Mouse (Mus musculus): ENCODE measurements around the gene Fam104a. TPM values are rescaled to one million over a fixed set of nuclear protein-coding genes. Genes with fewer than 3 reads are reported as not detected.
A peak's percentile ranks its signal among the peaks of the same experiment; 100 is the strongest.

Gene Fam104a
- polyA plus RNA-seq, 1 experiment from 2014 or later, result 53.0 TPM

GRCm38 (mm10) chr11:113725235-113726048, 41.5 kb upstream of the Fam104a start:
- Histone ChIP-seq H3K27ac (replicated peaks; ENCODE audit: low read depth, low read length) (no peak overlapping the region), H3K4me1 (ENCODE audit: control insufficient read depth, insufficient read depth, low read length) (peaks cover 32% of the 10 kb centered on the region)
- no peak for DNase-seq (ENCODE audit: low spot score)

DNA sequence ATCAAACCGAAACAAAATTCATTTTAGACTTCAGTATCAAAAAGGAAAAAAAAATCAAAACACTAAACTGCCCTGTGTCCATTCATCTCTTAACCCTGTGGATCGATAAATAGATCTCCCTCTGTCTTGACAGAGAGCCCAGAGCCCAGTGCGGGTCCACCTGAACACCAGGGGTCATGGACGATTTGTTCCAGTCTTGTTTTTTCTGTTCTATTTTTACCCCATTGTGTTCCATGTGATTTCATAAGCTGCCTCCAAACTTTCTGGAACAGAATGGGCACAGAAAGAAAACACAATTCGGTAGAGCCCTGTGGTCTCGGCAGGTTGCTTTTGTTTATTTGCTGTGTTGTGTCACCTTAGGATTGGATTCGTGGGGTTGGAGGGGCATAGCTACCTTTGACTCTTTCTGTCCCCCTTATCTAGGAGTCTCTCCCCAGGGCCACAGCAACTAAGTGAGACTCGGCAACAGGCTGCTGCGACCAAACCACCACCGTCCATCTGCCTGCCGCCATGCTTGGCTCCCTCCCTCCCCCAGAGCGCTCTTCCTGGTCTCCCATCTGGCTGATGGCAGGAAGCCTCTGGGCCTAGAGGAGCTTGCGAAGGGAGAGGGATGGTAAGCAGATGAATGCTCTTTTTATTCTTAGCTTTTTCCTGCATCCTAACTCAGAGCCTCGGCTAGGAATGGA, 38.6 kb upstream of the Fam104a start:
- DNase-seq (ENCODE audit: low spot score) (no peak), ATAC-seq (ENCODE audit: insufficient number of reproducible peaks, low FRiP score, low TSS enrichment, low read depth) (no peak)
- Histone ChIP-seq H3K4me1 (ENCODE audit: control insufficient read depth, insufficient read depth, low read length) (peaks cover 17% of the 10 kb centered on the region), H3K4me2 (ENCODE audit: low read depth, severe bottlenecking) (no peak overlapping the region), H3K4me3 (ENCODE audit: low read depth, low read length) (no peak overlapping the region), H3K27ac (replicated peaks; ENCODE audit: low read depth, low read length) (no peak overlapping the region), H3K9ac (ENCODE audit: low read length) (no peak overlapping the region), H3K9me3 (ENCODE audit: control insufficient read depth, low read length) (no peaks in the 10 kb centered on the region), H3K27me3 (ENCODE audit: control insufficient read depth, insufficient read depth, low read length) (no peaks in the 10 kb centered on the region), H3K36me3 (ENCODE audit: control insufficient read depth, insufficient read depth, low read length) (peaks cover 18% of the 10 kb centered on the region)
- 77% methylated on average over 14 of the region's 14 CpGs for WGBS

More at GRCm38 (mm10) chr11:113725235-113726048, 41.5 kb upstream of the Fam104a start:
- Histone ChIP-seq H3K4me3 (ENCODE audit: low read depth, low read length) (no peak overlapping the region), H3K27me3 (ENCODE audit: control insufficient read depth, insufficient read depth, low read length) (no peaks in the 10 kb centered on the region), H3K9me3 (ENCODE audit: control insufficient read depth, low read length) (no peaks in the 10 kb centered on the region), H3K36me3 (ENCODE audit: control insufficient read depth, insufficient read depth, low read length) (peaks cover 28% of the 10 kb centered on the region), H3K9ac (ENCODE audit: low read length) (no peak overlapping the region), H3K4me2 (ENCODE audit: low read depth, severe bottlenecking) (no peak overlapping the region)
- WGBS, result 93% methylated on average over 4 of the region's 4 CpGs
- ATAC-seq (ENCODE audit: insufficient number of reproducible peaks, low FRiP score, low TSS enrichment, low read depth), result no peak

DNA sequence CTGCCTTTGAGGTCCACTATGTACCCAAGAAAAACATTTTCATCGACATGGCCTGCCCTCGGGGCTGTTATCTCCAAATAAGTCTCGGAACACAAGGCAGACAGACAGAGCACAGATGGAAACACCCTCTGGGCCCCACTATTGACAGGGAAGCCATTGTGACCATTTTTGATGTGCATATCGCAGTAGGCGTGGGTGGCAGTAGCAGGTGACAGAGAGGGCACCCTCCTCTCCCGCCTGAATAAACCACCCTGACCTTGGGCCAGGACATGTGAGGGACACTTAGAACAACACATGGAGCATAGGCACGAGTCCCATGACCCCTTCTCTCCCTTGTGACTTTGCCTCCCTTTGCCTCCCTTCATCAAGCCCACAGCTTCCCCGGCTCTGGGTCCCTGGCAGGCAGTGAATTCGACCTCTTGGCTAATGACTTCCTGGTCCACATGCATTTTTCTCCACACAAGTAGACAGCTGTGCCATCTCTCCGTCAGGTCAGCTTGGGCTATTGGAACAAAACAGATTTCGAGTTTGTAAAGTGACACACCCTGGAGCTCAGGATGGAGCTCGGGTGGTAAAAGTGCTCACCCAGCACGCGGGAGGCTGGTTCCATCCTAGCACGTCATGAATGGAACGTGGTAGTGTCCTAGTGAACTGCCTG, 33.9 kb upstream of the Fam104a start:
- no peak overlapping the region for H3K4me3 ChIP-seq (ENCODE audit: low read depth, low read length)
- DNase-seq (ENCODE audit: low spot score) (no peak), ATAC-seq (ENCODE audit: insufficient number of reproducible peaks, low FRiP score, low TSS enrichment, low read depth) (no peak)
- no peaks in the 10 kb centered on the region for H3K27me3 ChIP-seq (ENCODE audit: control insufficient read depth, insufficient read depth, low read length)
- H3K4me2 ChIP-seq (ENCODE audit: low read depth, severe bottlenecking), result no peak overlapping the region
- H3K27ac ChIP-seq (replicated peaks; ENCODE audit: low read depth, low read length), result no peak overlapping the region
- WGBS, result 73% methylated on average over 16 of the region's 16 CpGs
- no peaks in the 10 kb centered on the region for H3K4me1 ChIP-seq (ENCODE audit: control insufficient read depth, insufficient read depth, low read length)
- H3K9me3 ChIP-seq (ENCODE audit: control insufficient read depth, low read length), result no peaks in the 10 kb centered on the region
- H3K36me3 ChIP-seq (ENCODE audit: control insufficient read depth, insufficient read depth, low read length), result no peaks in the 10 kb centered on the region
- no peak overlapping the region for H3K9ac ChIP-seq (ENCODE audit: low read length)

DNA sequence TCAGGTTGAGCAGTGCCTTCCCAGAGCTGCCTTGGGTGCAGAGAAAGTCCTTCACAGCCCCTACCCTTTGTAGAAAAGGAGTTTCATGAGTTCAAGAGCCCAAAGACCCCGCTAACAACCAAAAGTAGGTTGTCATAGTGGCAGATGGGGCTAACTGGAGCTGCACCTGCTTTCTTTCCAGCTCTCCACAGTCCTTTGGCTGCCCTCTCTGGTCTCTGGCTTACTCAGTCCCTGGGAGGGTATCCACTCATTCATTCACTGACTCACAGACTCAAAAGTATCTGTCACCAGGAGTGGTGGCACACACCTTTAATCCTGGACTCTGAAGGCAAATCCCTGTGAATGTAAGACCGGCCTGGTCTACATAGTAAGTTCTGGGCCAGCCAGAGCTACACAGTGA, 32.2 kb upstream of the Fam104a start:
- Histone ChIP-seq H3K27me3 (ENCODE audit: control insufficient read depth, insufficient read depth, low read length) (no peaks in the 10 kb centered on the region), H3K9me3 (ENCODE audit: control insufficient read depth, low read length) (no peaks in the 10 kb centered on the region), H3K4me3 (ENCODE audit: low read depth, low read length) (no peak overlapping the region), H3K4me1 (ENCODE audit: control insufficient read depth, insufficient read depth, low read length) (no peaks in the 10 kb centered on the region; the same call in 1 of the 2 replicates), H3K36me3 (ENCODE audit: control insufficient read depth, insufficient read depth, low read length) (no peaks in the 10 kb centered on the region), H3K4me2 (ENCODE audit: low read depth, severe bottlenecking) (no peak overlapping the region), H3K9ac (ENCODE audit: low read length) (no peak overlapping the region), H3K27ac (replicated peaks; ENCODE audit: low read depth, low read length) (no peak overlapping the region)
- WGBS, result 89% methylated on average over 2 of the region's 2 CpGs
- no peak for ATAC-seq (ENCODE audit: insufficient number of reproducible peaks, low FRiP score, low TSS enrichment, low read depth)
- no peak for DNase-seq (ENCODE audit: low spot score)

DNA sequence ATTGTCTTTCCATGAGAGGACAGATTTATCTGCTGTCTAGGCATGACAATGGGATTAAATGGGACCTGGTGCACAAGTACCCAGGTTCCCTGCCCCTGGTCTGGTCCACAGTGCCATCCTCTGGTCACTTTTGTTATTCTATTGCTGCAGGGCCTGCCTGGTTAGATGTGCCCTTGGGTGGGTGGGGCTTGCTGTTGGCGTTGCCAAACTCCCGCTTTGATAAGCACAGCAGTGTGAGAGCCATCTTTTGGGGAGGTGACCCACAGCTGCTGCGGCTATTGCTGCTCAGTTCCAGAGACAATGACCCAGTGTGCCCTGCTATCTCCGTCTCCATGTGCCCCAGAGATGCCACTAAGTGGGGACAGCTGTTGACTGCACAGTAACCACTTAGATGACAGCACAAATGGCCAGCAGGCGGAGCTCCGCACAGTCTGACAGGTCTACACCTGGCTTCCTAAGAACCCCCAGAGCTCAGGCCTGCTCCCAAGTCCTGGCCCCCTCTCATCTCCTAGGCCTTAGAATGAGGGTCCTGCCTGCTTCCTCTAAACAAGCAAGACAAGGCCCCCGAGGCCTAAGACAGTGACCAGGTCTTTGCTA, 31.2 kb upstream of the Fam104a start:
- WGBS, result 64% methylated on average over 7 of the region's 7 CpGs
- Histone ChIP-seq H3K4me3 (ENCODE audit: low read depth, low read length) (no peak overlapping the region), H3K4me2 (ENCODE audit: low read depth, severe bottlenecking) (no peak overlapping the region), H3K27ac (replicated peaks; ENCODE audit: low read depth, low read length) (no peak overlapping the region), H3K4me1 (ENCODE audit: control insufficient read depth, insufficient read depth, low read length) (peaks cover 8% of the 10 kb centered on the region), H3K9me3 (ENCODE audit: control insufficient read depth, low read length) (no peaks in the 10 kb centered on the region), H3K36me3 (ENCODE audit: control insufficient read depth, insufficient read depth, low read length) (no peaks in the 10 kb centered on the region), H3K27me3 (ENCODE audit: control insufficient read depth, insufficient read depth, low read length) (no peaks in the 10 kb centered on the region), H3K9ac (ENCODE audit: low read length) (no peak overlapping the region)
- DNase-seq (ENCODE audit: low spot score) (no peak), ATAC-seq (ENCODE audit: insufficient number of reproducible peaks, low FRiP score, low TSS enrichment, low read depth) (no peak)

- Histone ChIP-seq H3K4me3 (ENCODE audit: low read depth, low read length) (no peak overlapping the region), H3K9ac (ENCODE audit: low read length) (no peak overlapping the region), H3K4me1 (ENCODE audit: control insufficient read depth, insufficient read depth, low read length) (peaks cover 19% of the 10 kb centered on the region), H3K9me3 (ENCODE audit: control insufficient read depth, low read length) (no peaks in the 10 kb centered on the region), H3K27me3 (ENCODE audit: control insufficient read depth, insufficient read depth, low read length) (no peaks in the 10 kb centered on the region), H3K27ac (replicated peaks; ENCODE audit: low read depth, low read length) (no peak overlapping the region), H3K36me3 (ENCODE audit: control insufficient read depth, insufficient read depth, low read length) (no peaks in the 10 kb centered on the region), H3K4me2 (ENCODE audit: low read depth, severe bottlenecking) (no peak overlapping the region)
- DNase-seq (ENCODE audit: low spot score) (no peak), ATAC-seq (ENCODE audit: insufficient number of reproducible peaks, low FRiP score, low TSS enrichment, low read depth) (no peak)
- WGBS, result 90% methylated on average over 1 of the region's 1 CpGs
These were observed 27.1 kb upstream of the Fam104a start for GRCm38 (mm10) chr11:113711061-113711460.

DNA sequence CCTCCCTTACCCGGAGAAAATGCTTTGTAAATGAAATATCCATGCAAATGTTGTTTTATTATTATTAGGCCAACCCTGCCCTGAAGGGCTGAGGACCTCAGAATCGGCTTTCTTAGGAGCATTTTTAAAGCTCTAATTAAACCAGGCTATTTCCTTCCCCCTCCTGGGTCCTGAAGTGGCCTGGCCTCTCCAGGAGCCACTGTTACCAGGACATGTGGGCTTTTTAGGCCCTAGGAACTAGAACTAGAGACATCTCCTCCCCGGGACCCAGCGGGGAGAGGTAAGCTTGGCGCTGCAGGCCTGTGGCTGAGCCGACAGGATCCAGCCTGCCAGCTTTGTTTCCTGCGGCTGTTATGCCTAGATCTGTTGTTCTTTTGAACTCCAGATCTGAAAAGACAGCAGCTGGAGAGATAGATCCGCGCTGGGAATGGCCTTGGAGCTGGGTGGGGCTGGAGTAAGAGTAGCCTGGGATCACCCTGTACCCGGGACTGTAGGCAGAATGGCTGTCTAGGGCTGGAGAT, 26.4 kb upstream of the Fam104a start:
- no peak; the same call in 1 of the 2 replicates for ATAC-seq (ENCODE audit: insufficient number of reproducible peaks, low FRiP score, low TSS enrichment, low read depth)
- H3K9ac ChIP-seq (ENCODE audit: low read length), result peak overlapping the region; percentile 57
- H3K4me1 ChIP-seq (ENCODE audit: control insufficient read depth, insufficient read depth, low read length), result peaks cover 19% of the 10 kb centered on the region
- peak overlapping the region; percentile 22; the same call in 1 of the 2 replicates for H3K4me2 ChIP-seq (ENCODE audit: low read depth, severe bottlenecking)
- 6% methylated on average over 10 of the region's 10 CpGs for WGBS
- no peaks in the 10 kb centered on the region for H3K36me3 ChIP-seq (ENCODE audit: control insufficient read depth, insufficient read depth, low read length)
- peak; percentile 61 for DNase-seq (ENCODE audit: low spot score)
- no peak overlapping the region for H3K4me3 ChIP-seq (ENCODE audit: low read depth, low read length)
- H3K27ac ChIP-seq (replicated peaks; ENCODE audit: low read depth, low read length), result peak overlapping the region; percentile 77
- no peaks in the 10 kb centered on the region for H3K9me3 ChIP-seq (ENCODE audit: control insufficient read depth, low read length)
- H3K27me3 ChIP-seq (ENCODE audit: control insufficient read depth, insufficient read depth, low read length), result no peaks in the 10 kb centered on the region

- Histone ChIP-seq H3K27ac (replicated peaks; ENCODE audit: low read depth, low read length) (peak within 1 kb of the TSS; percentile 77), H3K9ac (ENCODE audit: low read length) (peak within 1 kb of the TSS; percentile 57), H3K36me3 (ENCODE audit: control insufficient read depth, insufficient read depth, low read length) (no peaks in the 10 kb centered on the region), H3K9me3 (ENCODE audit: control insufficient read depth, low read length) (no peaks in the 10 kb centered on the region), H3K4me2 (ENCODE audit: low read depth, severe bottlenecking) (peak within 1 kb of the TSS; percentile 22; the same call in 1 of the 2 replicates), H3K4me3 (ENCODE audit: low read depth, low read length) (no peak within 1 kb of the TSS), H3K4me1 (ENCODE audit: control insufficient read depth, insufficient read depth, low read length) (peaks cover 19% of the 10 kb centered on the region), H3K27me3 (ENCODE audit: control insufficient read depth, insufficient read depth, low read length) (no peaks in the 10 kb centered on the region)
- WGBS, result 8% methylated on average over 11 of the region's 11 CpGs
- ATAC-seq (ENCODE audit: insufficient number of reproducible peaks, low FRiP score, low TSS enrichment, low read depth) (no peak), DNase-seq (ENCODE audit: low spot score) (peak; percentile 60)
These were observed 25.8 kb upstream of the Fam104a start, which contains the start of gene Cpsf4l for GRCm38 (mm10) chr11:113709731-113710256. Cpsf4l (minus strand) TSS chr11:113710017.

All from limb, embryonic 11.5 days (tissue).